Mouse (Mus musculus) heart, embryonic 11.5 days (tissue): Measurements from ENCODE around the gene Pmepa1. TPM values are rescaled to one million over a fixed set of nuclear protein-coding genes. Genes with fewer than 3 reads are reported as not detected.
A peak's percentile ranks its signal among the peaks of the same experiment; 100 is the strongest.

Source experiments
- ATAC-seq: fragments of 200-750 bp; cut with Nextera tagmentation; replicated peaks from 2 replicates; pipeline ENCODE4 v1.8.0; 2017; ENCODE audit warnings: moderate library complexity; ENCODE audit not compliant: insufficient number of reproducible peaks, low FRiP score, low TSS enrichment
- H3K27ac ChIP-seq: fragments of 300-500 bp; sonication (generic); 2 replicates; pipeline ENCODE4 v1.5.1; 2014; ENCODE audit warnings: mild to moderate bottlenecking, low read depth, low read length
- H3K27me3 ChIP-seq: fragments of 300-500 bp; sonication (generic); 2 replicates; pipeline ENCODE4 v1.6.1; 2014; ENCODE audit warnings: mild to moderate bottlenecking, low read length, mixed read lengths; ENCODE audit not compliant: control insufficient read depth, insufficient read depth
- H3K36me3 ChIP-seq: fragments of 300-500 bp; sonication (generic); 2 replicates; pipeline ENCODE4 v1.6.1; 2014; ENCODE audit warnings: mild to moderate bottlenecking, low read length, moderate library complexity, mixed read lengths; ENCODE audit not compliant: control insufficient read depth, insufficient read depth
- H3K4me1 ChIP-seq: fragments of 300-500 bp; sonication (generic); 2 replicates; pipeline ENCODE4 v1.6.1; 2014; ENCODE audit warnings: low read length; ENCODE audit not compliant: control insufficient read depth, insufficient read depth
- H3K4me2 ChIP-seq: fragments of 300-500 bp; sonication (generic); 2 replicates; pipeline ENCODE4 v1.6.1; 2014; ENCODE audit warnings: mild to moderate bottlenecking, moderate library complexity
- H3K4me3 ChIP-seq: fragments of 300-500 bp; sonication (generic); 2 replicates; pipeline ENCODE4 v1.5.1; 2014; ENCODE audit warnings: low read depth, low read length
- H3K9ac ChIP-seq: fragments of 300-500 bp; sonication (generic); 2 replicates; pipeline ENCODE4 v1.6.1; 2014; ENCODE audit warnings: mild to moderate bottlenecking, low read depth, low read length, moderate library complexity
- H3K9me3 ChIP-seq: fragments of 300-500 bp; sonication (generic); replicated peaks from 2 replicates; pipeline ENCODE4 v1.6.1; 2016; ENCODE audit warnings: low read length; ENCODE audit not compliant: control insufficient read depth
- WGBS: fragments of 180-500 bp; shearing (Covaris S2); extraction: QIAGEN DNeasy Blood & Tissue Kit; methylation state at CpG from one replicate; pipeline ENCODE4 v1.1.7; 2014; ENCODE audit not compliant: insufficient replicate concordance; 5-methylcytosine and 5-hydroxymethylcytosine counted together
- polyA plus RNA-seq: library from polyadenylated mRNA; unstranded; fragments of >200 nt; fragmentation: Nextera tagmentation; extraction: Ambion mirVana; gene quantifications from 2 replicates; pipeline ENCODE4 v1.2.1, GENCODE M21; 2014

Pmepa1 gene
- polyA plus RNA-seq, 1 experiment from 2014 or later, result 4.7 TPM

DNA sequence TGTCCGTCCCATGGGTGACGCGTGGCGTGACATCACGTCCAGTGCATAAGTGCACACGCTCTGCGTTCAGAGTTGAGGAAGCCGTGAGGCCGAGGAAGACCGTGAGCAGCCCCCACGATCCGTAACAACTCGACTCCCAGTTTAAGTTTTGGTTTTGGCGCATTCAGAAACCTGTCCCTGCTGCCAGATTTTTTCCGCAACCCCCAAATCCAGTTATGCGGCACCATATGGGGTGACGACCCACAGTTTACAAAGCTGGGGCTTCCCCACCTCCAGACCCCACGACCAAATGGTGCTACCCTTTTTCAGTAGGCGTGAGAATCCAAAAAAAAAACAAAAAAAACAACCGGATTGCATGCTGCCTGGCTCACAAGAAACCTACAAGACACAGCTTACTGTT, 31.1 kb downstream of the Pmepa1 start:
- Histone ChIP-seq H3K4me3 (no peak overlapping the region), H3K9me3 (no peaks in the 10 kb centered on the region), H3K9ac (no peak overlapping the region), H3K4me1 (peaks cover 48% of the 10 kb centered on the region), H3K27ac (no peak overlapping the region), H3K27me3 (no peaks in the 10 kb centered on the region), H3K36me3 (no peaks in the 10 kb centered on the region), H3K4me2 (no peak overlapping the region)
- 73% methylated on average over 20 of the region's 20 CpGs for WGBS
- ATAC-seq, result no peak

GRCm38 (mm10) chr2:173244108-173244507, 32.2 kb downstream of the Pmepa1 start:
- ATAC-seq, result no peak
- Histone ChIP-seq H3K27me3 (no peaks in the 10 kb centered on the region), H3K4me2 (no peak overlapping the region), H3K9me3 (no peaks in the 10 kb centered on the region), H3K36me3 (no peaks in the 10 kb centered on the region), H3K9ac (no peak overlapping the region), H3K4me3 (no peak overlapping the region), H3K4me1 (peaks cover 41% of the 10 kb centered on the region), H3K27ac (no peak overlapping the region)
- WGBS, result 55% methylated on average over 3 of the region's 3 CpGs

- ATAC-seq, result no peak
- no peaks in the 10 kb centered on the region for H3K27me3 ChIP-seq
Observed at GRCm38 (mm10) chr2:173243616-173244015, 32.7 kb downstream of the Pmepa1 start.

DNA sequence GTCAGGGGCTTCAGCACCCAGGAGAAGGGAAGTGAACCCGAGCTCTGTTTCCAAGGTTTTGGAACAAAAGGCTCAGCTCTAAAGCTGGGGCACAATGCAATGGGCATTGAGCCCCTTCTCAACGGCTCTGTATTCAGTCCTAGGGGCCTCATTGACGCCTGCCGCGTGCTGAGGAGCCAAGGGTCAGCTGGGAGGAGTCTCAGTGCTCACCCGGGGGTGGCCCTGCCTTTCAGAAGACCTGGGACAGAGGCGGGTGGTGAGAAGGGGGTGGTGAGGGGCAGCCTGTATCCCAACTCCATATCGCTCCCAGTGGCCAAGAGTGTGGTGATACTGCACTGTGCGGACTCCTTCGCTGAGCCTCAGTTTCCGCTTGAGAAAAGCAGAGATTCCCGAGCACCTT, 33.5 kb downstream of the Pmepa1 start:
- Histone ChIP-seq H3K27me3 (no peaks in the 10 kb centered on the region), H3K4me1 (peaks cover 43% of the 10 kb centered on the region), H3K9me3 (no peaks in the 10 kb centered on the region), H3K4me2 (no peak overlapping the region), H3K27ac (no peak overlapping the region), H3K36me3 (no peaks in the 10 kb centered on the region), H3K4me3 (no peak overlapping the region), H3K9ac (no peak overlapping the region)
- ATAC-seq, result no peak
- WGBS, result 17% methylated on average over 12 of the region's 12 CpGs

More at GRCm38 (mm10) chr2:173243616-173244015, 32.7 kb downstream of the Pmepa1 start:
- WGBS, result 67% methylated on average over 9 of the region's 9 CpGs
- H3K27ac ChIP-seq, result no peak overlapping the region
- H3K9ac ChIP-seq, result no peak overlapping the region
- H3K4me1 ChIP-seq, result peaks cover 45% of the 10 kb centered on the region
- H3K4me2 ChIP-seq, result no peak overlapping the region
- H3K36me3 ChIP-seq, result no peaks in the 10 kb centered on the region
- H3K9me3 ChIP-seq, result no peaks in the 10 kb centered on the region
- H3K4me3 ChIP-seq, result no peak overlapping the region

DNA sequence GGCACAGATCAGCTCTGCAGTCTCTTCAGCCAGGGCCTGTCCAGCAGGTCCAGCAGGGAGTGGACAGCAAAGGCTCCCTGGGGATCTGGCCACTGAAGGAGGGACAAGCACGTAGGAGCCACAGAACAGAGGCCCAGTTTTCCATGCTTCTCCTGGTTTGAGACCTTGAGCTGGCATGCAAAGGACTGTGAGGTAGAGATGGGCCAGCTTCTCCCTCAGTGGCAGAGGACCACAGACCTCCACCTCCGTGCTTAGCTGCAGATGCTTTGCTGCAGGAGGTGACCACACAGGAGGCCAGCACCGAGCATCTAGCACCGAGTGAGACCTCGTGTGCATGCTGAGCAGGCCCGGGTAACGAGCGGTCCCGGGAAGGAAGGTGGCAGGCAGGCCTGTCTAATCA, 35.6 kb downstream of the Pmepa1 start:
- Histone ChIP-seq H3K9ac (no peak overlapping the region), H3K4me1 (peaks cover 48% of the 10 kb centered on the region), H3K9me3 (no peaks in the 10 kb centered on the region), H3K27me3 (no peaks in the 10 kb centered on the region), H3K4me3 (no peak overlapping the region), H3K4me2 (no peak overlapping the region), H3K27ac (no peak overlapping the region), H3K36me3 (no peaks in the 10 kb centered on the region)
- ATAC-seq, result no peak
- 40% methylated on average over 9 of the region's 9 CpGs for WGBS

GRCm38 (mm10) chr2:173238522-173238921, 37.8 kb downstream of the Pmepa1 start:
- Histone ChIP-seq H3K4me1 (peaks cover 54% of the 10 kb centered on the region), H3K9ac (no peak overlapping the region)
- 38% methylated on average over 14 of the region's 14 CpGs for WGBS

GRCm38 (mm10) chr2:173235435-173236332, 40.6 kb downstream of the Pmepa1 start:
- Histone ChIP-seq H3K4me3 (no peak overlapping the region), H3K36me3 (peaks cover 6% of the 10 kb centered on the region; the same call in 1 of the 2 replicates), H3K9me3 (no peaks in the 10 kb centered on the region), H3K9ac (peak overlapping the region; percentile 43; the same call in 1 of the 2 replicates), H3K27me3 (no peaks in the 10 kb centered on the region), H3K4me2 (0 out of 2 replicates have a peak overlapping the region, but pooled peaks have one; percentile 6), H3K27ac (peak overlapping the region; percentile 62), H3K4me1 (peaks cover 44% of the 10 kb centered on the region)
- WGBS, result 37% methylated on average over 8 of the region's 8 CpGs
- no peak for ATAC-seq

More at GRCm38 (mm10) chr2:173238522-173238921, 37.8 kb downstream of the Pmepa1 start:
- no peaks in the 10 kb centered on the region for H3K9me3 ChIP-seq
- no peak overlapping the region for H3K27ac ChIP-seq
- no peaks in the 10 kb centered on the region for H3K27me3 ChIP-seq
- no peak overlapping the region for H3K4me3 ChIP-seq
- 0 out of 2 replicates have a peak, but pooled peaks cover 1% of the 10 kb centered on the region for H3K36me3 ChIP-seq
- H3K4me2 ChIP-seq, result no peak overlapping the region
- ATAC-seq, result no peak

- no peaks in the 10 kb centered on the region for H3K27me3 ChIP-seq
- H3K9ac ChIP-seq, result no peak overlapping the region
- ATAC-seq, result no peak
- H3K4me1 ChIP-seq, result peaks cover 36% of the 10 kb centered on the region
- 84% methylated on average over 8 of the region's 8 CpGs for WGBS
- H3K4me3 ChIP-seq, result no peak overlapping the region
- no peak overlapping the region for H3K27ac ChIP-seq
- no peaks in the 10 kb centered on the region for H3K9me3 ChIP-seq
- no peak overlapping the region for H3K4me2 ChIP-seq
- peaks cover 8% of the 10 kb centered on the region for H3K36me3 ChIP-seq
Observed at GRCm38 (mm10) chr2:173232766-173233099, 43.6 kb downstream of the Pmepa1 start.
